Mouse (Mus musculus): ENCODE results near the gene Pold3.

DNA sequence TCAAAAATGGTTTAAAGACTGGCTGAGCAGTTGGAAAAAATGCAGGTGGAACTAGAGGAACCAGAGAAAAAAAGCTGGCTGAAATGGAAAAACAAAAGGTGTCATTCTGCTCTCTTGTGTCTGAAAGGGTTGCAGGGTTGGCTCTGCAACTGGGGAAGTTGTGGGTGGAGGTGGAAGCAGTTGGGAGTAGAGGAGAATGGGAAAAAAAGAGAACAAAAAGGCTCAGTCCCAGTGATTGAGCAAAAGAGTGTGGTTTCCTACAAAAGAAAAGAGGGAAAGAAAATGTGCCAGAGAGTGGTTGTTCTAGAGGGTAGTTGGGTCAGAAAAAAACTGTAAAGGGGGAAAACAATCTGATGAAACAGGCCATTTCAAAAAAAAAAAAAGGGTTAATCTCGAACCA, 19.2 kb upstream of the Pold3 start:
- TF ChIP-seq NANOG (IDR thresholded peaks at IDR 0.05; ENCODE audit: borderline replicate concordance, low read length) (no peak), CTCF (conservative IDR thresholded peaks at IDR 0.05; ENCODE audit: low read length) (no peak), POU5F1 (IDR thresholded peaks at IDR 0.05; ENCODE audit: borderline replicate concordance, low read length) (no peak)
